Mouse (Mus musculus): ENCODE results near the gene Cacna1s. TPM values are rescaled to one million over a fixed set of nuclear protein-coding genes. Genes with fewer than 3 reads are reported as not detected.
A peak's percentile ranks its signal among the peaks of the same experiment; 100 is the strongest.

The Cacna1s gene
- total RNA-seq, 1 experiment = 15.8 TPM

GRCm38 (mm10) chr1:136017907-136018313 is 34.6 kb upstream of the Cacna1s start:
- peaks cover 4% of the 10 kb centered on the region; the same call in 1 of the 2 replicates for H3K36me3 ChIP-seq (ENCODE audit: control insufficient read depth, insufficient read depth, low read length, poor library complexity, severe bottlenecking)
- H3K9me3 ChIP-seq (ENCODE audit: control insufficient read depth, insufficient read depth, low read depth, low read length) = no peaks in the 10 kb centered on the region
- no peak overlapping the region for H3K27ac ChIP-seq (ENCODE audit: insufficient read depth, low read depth, low read length, poor library complexity, severe bottlenecking)
- no peak for TF ChIP-seq MAFK (IDR thresholded peaks at IDR 0.05; ENCODE audit: insufficient read depth, low read depth, low read length)
- peak; percentile 70; the same call in 1 of the 2 replicates for TF ChIP-seq CHD2 (IDR thresholded peaks at IDR 0.05; ENCODE audit: low read depth, low read length)
- peaks cover 0 to 7% of the 10 kb centered on the region in 2 experiments for H3K4me1 ChIP-seq (ENCODE audit: control insufficient read depth in 2 of 2, insufficient read depth in 2 of 2, low read length in 2 of 2, poor library complexity in 1 of 2)
- peak; percentile 94 for DNase-seq (ENCODE audit: low read depth, low spot score)
- H3K9ac ChIP-seq (ENCODE audit: insufficient read depth, low read depth, low read length, poor library complexity, severe bottlenecking) = peak overlapping the region; percentile 88
- in situ Hi-C loops (cut with MboI; ENCODE audit: low sequenced_read_pairs in 2 of 2, unreplicated experiment in 2 of 2) = no loop called here
- peak overlapping the region; percentile 73 to 88 for H3K4me3 ChIP-seq (ENCODE audit: insufficient read depth in 1 of 2, low read depth in 1 of 2, low read length in 2 of 2, poor library complexity in 1 of 2, severe bottlenecking in 1 of 2)

GRCm38 (mm10) chr1:136018390-136019189 is 34.0 kb upstream of the Cacna1s start:
- Histone ChIP-seq H3K27ac (ENCODE audit: insufficient read depth, low read depth, low read length, poor library complexity, severe bottlenecking) (no peak overlapping the region), H3K4me3 (ENCODE audit: insufficient read depth in 1 of 2, low read depth in 1 of 2, low read length in 2 of 2, poor library complexity in 1 of 2, severe bottlenecking in 1 of 2) (peak overlapping the region; percentile 73 to 88), H3K9ac (ENCODE audit: insufficient read depth, low read depth, low read length, poor library complexity, severe bottlenecking) (peak overlapping the region; percentile 88), H3K9me3 (ENCODE audit: control insufficient read depth, insufficient read depth, low read depth, low read length) (no peaks in the 10 kb centered on the region), H3K36me3 (ENCODE audit: control insufficient read depth, insufficient read depth, low read length, poor library complexity, severe bottlenecking) (peaks cover 4% of the 10 kb centered on the region; the same call in 1 of the 2 replicates), H3K4me1 (ENCODE audit: control insufficient read depth in 2 of 2, insufficient read depth in 2 of 2, low read length in 2 of 2, poor library complexity in 1 of 2) (peaks cover 0 to 7% of the 10 kb centered on the region in 2 experiments)
- no peak for TF ChIP-seq ZNF384 (IDR thresholded peaks at IDR 0.05; ENCODE audit: low read depth, low read length)
- TF ChIP-seq CHD2 (IDR thresholded peaks at IDR 0.05; ENCODE audit: low read depth, low read length) = no peak
- no peak for TF ChIP-seq ZC3H11A (IDR thresholded peaks at IDR 0.05; ENCODE audit: borderline replicate concordance, low read depth, low read length)
- TF ChIP-seq HCFC1 (IDR thresholded peaks at IDR 0.05; ENCODE audit: borderline replicate concordance, insufficient read depth, low read length) = no peak
- DNase-seq (ENCODE audit: low read depth, low spot score) = peak; percentile 30
- in situ Hi-C loops (cut with MboI; ENCODE audit: low sequenced_read_pairs in 2 of 2, unreplicated experiment in 2 of 2) = no loop called here

- Histone ChIP-seq H3K27ac (ENCODE audit: insufficient read depth, low read depth, low read length, poor library complexity, severe bottlenecking) (no peak overlapping the region), H3K36me3 (ENCODE audit: control insufficient read depth, insufficient read depth, low read length, poor library complexity, severe bottlenecking) (peaks cover 23% of the 10 kb centered on the region), H3K9ac (ENCODE audit: insufficient read depth, low read depth, low read length, poor library complexity, severe bottlenecking) (no peak overlapping the region), H3K9me3 (ENCODE audit: control insufficient read depth, insufficient read depth, low read depth, low read length) (no peaks in the 10 kb centered on the region), H3K4me1 (ENCODE audit: control insufficient read depth in 2 of 2, insufficient read depth in 2 of 2, low read length in 2 of 2, poor library complexity in 1 of 2) (no peaks in the 10 kb centered on the region), H3K4me3 (ENCODE audit: insufficient read depth in 1 of 2, low read depth in 1 of 2, low read length in 2 of 2, poor library complexity in 1 of 2, severe bottlenecking in 1 of 2) (no peak overlapping the region)
- DNase-seq (ENCODE audit: low read depth, low spot score) = no peak
- in situ Hi-C loops (cut with MboI; ENCODE audit: low sequenced_read_pairs in 2 of 2, unreplicated experiment in 2 of 2) = no loop called here
- TF ChIP-seq MAFK (IDR thresholded peaks at IDR 0.05; ENCODE audit: insufficient read depth, low read depth, low read length) = no peak
Observed at GRCm38 (mm10) chr1:136030201-136030600, 22.3 kb upstream of the Cacna1s start.

GRCm38 (mm10) chr1:136031697-136032096 is 20.9 kb upstream of the Cacna1s start:
- in situ Hi-C loops (cut with MboI; ENCODE audit: low sequenced_read_pairs in 2 of 2, unreplicated experiment in 2 of 2) = no loop called here
- no peak for DNase-seq (ENCODE audit: low read depth, low spot score)
- no peak overlapping the region for H3K4me3 ChIP-seq (ENCODE audit: insufficient read depth in 1 of 2, low read depth in 1 of 2, low read length in 2 of 2, poor library complexity in 1 of 2, severe bottlenecking in 1 of 2)
- no peaks in the 10 kb centered on the region for H3K9me3 ChIP-seq (ENCODE audit: control insufficient read depth, insufficient read depth, low read depth, low read length)
- no peak overlapping the region for H3K27ac ChIP-seq (ENCODE audit: insufficient read depth, low read depth, low read length, poor library complexity, severe bottlenecking)
- TF ChIP-seq ZC3H11A (IDR thresholded peaks at IDR 0.05; ENCODE audit: borderline replicate concordance, low read depth, low read length) (no peak), CHD2 (IDR thresholded peaks at IDR 0.05; ENCODE audit: low read depth, low read length) (no peak), ZNF384 (IDR thresholded peaks at IDR 0.05; ENCODE audit: low read depth, low read length) (no peak), MAFK (IDR thresholded peaks at IDR 0.05; ENCODE audit: insufficient read depth, low read depth, low read length) (no peak), HCFC1 (IDR thresholded peaks at IDR 0.05; ENCODE audit: borderline replicate concordance, insufficient read depth, low read length) (no peak)
- H3K36me3 ChIP-seq (ENCODE audit: control insufficient read depth, insufficient read depth, low read length, poor library complexity, severe bottlenecking) = peaks cover 20% of the 10 kb centered on the region
- no peaks in the 10 kb centered on the region for H3K4me1 ChIP-seq (ENCODE audit: control insufficient read depth in 2 of 2, insufficient read depth in 2 of 2, low read length in 2 of 2, poor library complexity in 1 of 2)
- no peak overlapping the region for H3K9ac ChIP-seq (ENCODE audit: insufficient read depth, low read depth, low read length, poor library complexity, severe bottlenecking)

GRCm38 (mm10) chr1:136032961-136033360 is 19.6 kb upstream of the Cacna1s start:
- H3K36me3 ChIP-seq (ENCODE audit: control insufficient read depth, insufficient read depth, low read length, poor library complexity, severe bottlenecking) = peaks cover 20% of the 10 kb centered on the region
- DNase-seq (ENCODE audit: low read depth, low spot score) = no peak

More at GRCm38 (mm10) chr1:136032961-136033360, 19.6 kb upstream of the Cacna1s start:
- no peak for TF ChIP-seq HCFC1 (IDR thresholded peaks at IDR 0.05; ENCODE audit: borderline replicate concordance, insufficient read depth, low read length)
- no peak for TF ChIP-seq MAFK (IDR thresholded peaks at IDR 0.05; ENCODE audit: insufficient read depth, low read depth, low read length)
- no peak for TF ChIP-seq ZC3H11A (IDR thresholded peaks at IDR 0.05; ENCODE audit: borderline replicate concordance, low read depth, low read length)
- TF ChIP-seq ZNF384 (IDR thresholded peaks at IDR 0.05; ENCODE audit: low read depth, low read length) = no peak
- TF ChIP-seq CHD2 (IDR thresholded peaks at IDR 0.05; ENCODE audit: low read depth, low read length) = no peak
- in situ Hi-C loops (cut with MboI; ENCODE audit: low sequenced_read_pairs in 2 of 2, unreplicated experiment in 2 of 2) = no loop called here
- no peaks in the 10 kb centered on the region for H3K4me1 ChIP-seq (ENCODE audit: control insufficient read depth in 2 of 2, insufficient read depth in 2 of 2, low read length in 2 of 2, poor library complexity in 1 of 2)
- H3K4me3 ChIP-seq (ENCODE audit: insufficient read depth in 1 of 2, low read depth in 1 of 2, low read length in 2 of 2, poor library complexity in 1 of 2, severe bottlenecking in 1 of 2) = no peak overlapping the region
- no peaks in the 10 kb centered on the region for H3K9me3 ChIP-seq (ENCODE audit: control insufficient read depth, insufficient read depth, low read depth, low read length)
- H3K27ac ChIP-seq (ENCODE audit: insufficient read depth, low read depth, low read length, poor library complexity, severe bottlenecking) = no peak overlapping the region
- no peak overlapping the region for H3K9ac ChIP-seq (ENCODE audit: insufficient read depth, low read depth, low read length, poor library complexity, severe bottlenecking)

Data from ES-E14 (cell line).